Mouse (Mus musculus): ENCODE measurements around the gene Dph7. TPM values are rescaled to one million over a fixed set of nuclear protein-coding genes. Genes with fewer than 3 reads are reported as not detected.

The Dph7 gene
- 25.4 and 28.6 TPM in 2 replicates for polyA plus RNA-seq (2014; fragmentation: Nextera tagmentation; extraction: Ambion mirVana)

- H3K4me1 ChIP-seq (ENCODE audit: control insufficient read depth, insufficient read depth, low read length): peaks cover 6% of the 10 kb centered on the region
- 1% methylated on average over 28 of the region's 28 CpGs for WGBS
- no peak within 1 kb of the TSS for H3K27ac ChIP-seq (ENCODE audit: low read length)
- H3K4me2 ChIP-seq (replicated peaks; ENCODE audit: low read depth, low read length): peak within 1 kb of the TSS; percentile 66
- peak; percentile 91 for ATAC-seq (ENCODE audit: insufficient number of reproducible peaks, insufficient read depth, low FRiP score, low read depth)
- H3K27me3 ChIP-seq (ENCODE audit: control insufficient read depth, insufficient read depth, low read length): no peaks in the 10 kb centered on the region
- peak within 1 kb of the TSS; percentile 56 for H3K4me3 ChIP-seq (ENCODE audit: low read depth, low read length)
- peaks cover 40% of the 10 kb centered on the region for H3K36me3 ChIP-seq (ENCODE audit: control insufficient read depth, insufficient read depth, low read length)
- H3K9me3 ChIP-seq (ENCODE audit: control insufficient read depth, low read depth, low read length): no peaks in the 10 kb centered on the region
- H3K9ac ChIP-seq (replicated peaks; ENCODE audit: low read depth, low read length): peak within 1 kb of the TSS; percentile 49
These were observed at the start of gene Dph7 for GRCm38 (mm10) chr2:24962304-24963000. Dph7 (plus strand) TSS chr2:24962400.

GRCm38 (mm10) chr2:24912589-24912988 lies 49.6 kb upstream of the Dph7 start:
- Histone ChIP-seq H3K27me3 (ENCODE audit: control insufficient read depth, insufficient read depth, low read length) (no peaks in the 10 kb centered on the region), H3K4me1 (ENCODE audit: control insufficient read depth, insufficient read depth, low read length) (peaks cover 2% of the 10 kb centered on the region; the same call in 1 of the 2 replicates), H3K27ac (ENCODE audit: low read length) (no peak overlapping the region), H3K9me3 (ENCODE audit: control insufficient read depth, low read depth, low read length) (no peaks in the 10 kb centered on the region), H3K36me3 (ENCODE audit: control insufficient read depth, insufficient read depth, low read length) (peaks cover 2% of the 10 kb centered on the region; the same call in 1 of the 2 replicates), H3K4me2 (replicated peaks; ENCODE audit: low read depth, low read length) (no peak overlapping the region), H3K4me3 (ENCODE audit: low read depth, low read length) (no peak overlapping the region), H3K9ac (replicated peaks; ENCODE audit: low read depth, low read length) (no peak overlapping the region)
- no peak for ATAC-seq (ENCODE audit: insufficient number of reproducible peaks, insufficient read depth, low FRiP score, low read depth)

- peaks cover 2% of the 10 kb centered on the region; the same call in 1 of the 2 replicates for H3K36me3 ChIP-seq (ENCODE audit: control insufficient read depth, insufficient read depth, low read length)
- H3K27ac ChIP-seq (ENCODE audit: low read length): no peak overlapping the region
- no peaks in the 10 kb centered on the region for H3K9me3 ChIP-seq (ENCODE audit: control insufficient read depth, low read depth, low read length)
- H3K4me1 ChIP-seq (ENCODE audit: control insufficient read depth, insufficient read depth, low read length): peaks cover 7% of the 10 kb centered on the region; the same call in 1 of the 2 replicates
- no peak overlapping the region for H3K4me2 ChIP-seq (replicated peaks; ENCODE audit: low read depth, low read length)
- no peak for ATAC-seq (ENCODE audit: insufficient number of reproducible peaks, insufficient read depth, low FRiP score, low read depth)
- no peak overlapping the region for H3K4me3 ChIP-seq (ENCODE audit: low read depth, low read length)
- WGBS: 90% methylated on average over 3 of the region's 3 CpGs
- H3K27me3 ChIP-seq (ENCODE audit: control insufficient read depth, insufficient read depth, low read length): no peaks in the 10 kb centered on the region
- H3K9ac ChIP-seq (replicated peaks; ENCODE audit: low read depth, low read length): no peak overlapping the region
These were observed 47.4 kb upstream of the Dph7 start for GRCm38 (mm10) chr2:24914762-24915161.

GRCm38 (mm10) chr2:24918930-24919838 lies 43.0 kb upstream of the Dph7 start, which contains the start of gene Ehmt1:
Ehmt1 (minus strand) TSS chr2:24919614.
- H3K4me2 ChIP-seq (replicated peaks; ENCODE audit: low read depth, low read length): peak within 1 kb of the TSS; percentile 78
- peak within 1 kb of the TSS; percentile 94 for H3K27ac ChIP-seq (ENCODE audit: low read length)
- whole genome bisulfite sequencing: under 1% methylated on average over 88 of the region's 112 CpGs
- peak; percentile 99 for ATAC-seq (ENCODE audit: insufficient number of reproducible peaks, insufficient read depth, low FRiP score, low read depth)
- no peaks in the 10 kb centered on the region for H3K36me3 ChIP-seq (ENCODE audit: control insufficient read depth, insufficient read depth, low read length)
- no peaks in the 10 kb centered on the region for H3K27me3 ChIP-seq (ENCODE audit: control insufficient read depth, insufficient read depth, low read length)
- H3K9ac ChIP-seq (replicated peaks; ENCODE audit: low read depth, low read length): peak within 1 kb of the TSS; percentile 97
- no peaks in the 10 kb centered on the region for H3K9me3 ChIP-seq (ENCODE audit: control insufficient read depth, low read depth, low read length)
- peak within 1 kb of the TSS; percentile 85 for H3K4me3 ChIP-seq (ENCODE audit: low read depth, low read length)
- H3K4me1 ChIP-seq (ENCODE audit: control insufficient read depth, insufficient read depth, low read length): peaks cover 7% of the 10 kb centered on the region; the same call in 1 of the 2 replicates

GRCm38 (mm10) chr2:24919839-24920175 lies 42.4 kb upstream of the Dph7 start:
- H3K9ac ChIP-seq (replicated peaks; ENCODE audit: low read depth, low read length): peak overlapping the region; percentile 97
- H3K4me3 ChIP-seq (ENCODE audit: low read depth, low read length): peak overlapping the region; percentile 85
- peak overlapping the region; percentile 51 for H3K4me2 ChIP-seq (replicated peaks; ENCODE audit: low read depth, low read length)
- peak; percentile 51; the same call in 1 of the 2 replicates for ATAC-seq (ENCODE audit: insufficient number of reproducible peaks, insufficient read depth, low FRiP score, low read depth)
- H3K27ac ChIP-seq (ENCODE audit: low read length): peak overlapping the region; percentile 94
- no peaks in the 10 kb centered on the region for H3K9me3 ChIP-seq (ENCODE audit: control insufficient read depth, low read depth, low read length)
- 9% methylated on average over 8 of the region's 8 CpGs for WGBS
- peaks cover 7% of the 10 kb centered on the region; the same call in 1 of the 2 replicates for H3K4me1 ChIP-seq (ENCODE audit: control insufficient read depth, insufficient read depth, low read length)
- no peaks in the 10 kb centered on the region for H3K27me3 ChIP-seq (ENCODE audit: control insufficient read depth, insufficient read depth, low read length)
- H3K36me3 ChIP-seq (ENCODE audit: control insufficient read depth, insufficient read depth, low read length): no peaks in the 10 kb centered on the region

GRCm38 (mm10) chr2:24923561-24923960 lies 38.6 kb upstream of the Dph7 start:
- Histone ChIP-seq H3K27me3 (ENCODE audit: control insufficient read depth, insufficient read depth, low read length) (no peaks in the 10 kb centered on the region), H3K27ac (ENCODE audit: low read length) (no peak overlapping the region), H3K4me3 (ENCODE audit: low read depth, low read length) (no peak overlapping the region), H3K9ac (replicated peaks; ENCODE audit: low read depth, low read length) (no peak overlapping the region), H3K4me2 (replicated peaks; ENCODE audit: low read depth, low read length) (no peak overlapping the region), H3K9me3 (ENCODE audit: control insufficient read depth, low read depth, low read length) (no peaks in the 10 kb centered on the region), H3K36me3 (ENCODE audit: control insufficient read depth, insufficient read depth, low read length) (no peaks in the 10 kb centered on the region; the same call in none of the 2 replicates), H3K4me1 (ENCODE audit: control insufficient read depth, insufficient read depth, low read length) (no peaks in the 10 kb centered on the region; the same call in 1 of the 2 replicates)
- 41% methylated on average over 2 of the region's 2 CpGs for WGBS
- ATAC-seq (ENCODE audit: insufficient number of reproducible peaks, insufficient read depth, low FRiP score, low read depth): no peak

- ATAC-seq (ENCODE audit: insufficient number of reproducible peaks, insufficient read depth, low FRiP score, low read depth): no peak
These were observed 36.9 kb upstream of the Dph7 start for GRCm38 (mm10) chr2:24925284-24925683.

GRCm38 (mm10) chr2:24926345-24926964 lies 35.7 kb upstream of the Dph7 start:
- no peaks in the 10 kb centered on the region for H3K9me3 ChIP-seq (ENCODE audit: control insufficient read depth, low read depth, low read length)
- no peak overlapping the region for H3K27ac ChIP-seq (ENCODE audit: low read length)
- no peaks in the 10 kb centered on the region; the same call in 1 of the 2 replicates for H3K4me1 ChIP-seq (ENCODE audit: control insufficient read depth, insufficient read depth, low read length)
- no peak overlapping the region for H3K4me3 ChIP-seq (ENCODE audit: low read depth, low read length)
- no peaks in the 10 kb centered on the region; the same call in none of the 2 replicates for H3K36me3 ChIP-seq (ENCODE audit: control insufficient read depth, insufficient read depth, low read length)
- H3K4me2 ChIP-seq (replicated peaks; ENCODE audit: low read depth, low read length): no peak overlapping the region
- no peaks in the 10 kb centered on the region for H3K27me3 ChIP-seq (ENCODE audit: control insufficient read depth, insufficient read depth, low read length)
- ATAC-seq (ENCODE audit: insufficient number of reproducible peaks, insufficient read depth, low FRiP score, low read depth): no peak
- WGBS: 86% methylated on average over 9 of the region's 9 CpGs
- no peak overlapping the region for H3K9ac ChIP-seq (replicated peaks; ENCODE audit: low read depth, low read length)

More at GRCm38 (mm10) chr2:24925284-24925683, 36.9 kb upstream of the Dph7 start:
- 68% methylated on average over 8 of the region's 8 CpGs for WGBS
- no peaks in the 10 kb centered on the region for H3K9me3 ChIP-seq (ENCODE audit: control insufficient read depth, low read depth, low read length)
- no peaks in the 10 kb centered on the region for H3K27me3 ChIP-seq (ENCODE audit: control insufficient read depth, insufficient read depth, low read length)
- no peak overlapping the region for H3K27ac ChIP-seq (ENCODE audit: low read length)
- H3K4me2 ChIP-seq (replicated peaks; ENCODE audit: low read depth, low read length): no peak overlapping the region
- H3K4me3 ChIP-seq (ENCODE audit: low read depth, low read length): no peak overlapping the region
- H3K9ac ChIP-seq (replicated peaks; ENCODE audit: low read depth, low read length): no peak overlapping the region
- no peaks in the 10 kb centered on the region; the same call in 1 of the 2 replicates for H3K4me1 ChIP-seq (ENCODE audit: control insufficient read depth, insufficient read depth, low read length)
- H3K36me3 ChIP-seq (ENCODE audit: control insufficient read depth, insufficient read depth, low read length): no peaks in the 10 kb centered on the region; the same call in none of the 2 replicates
